Mouse (Mus musculus) spleen, adult 2 months (tissue): ENCODE data around the gene Nfatc4.

Experiments used
- CTCF ChIP-seq: fragments of 200-500 bp; IDR thresholded peaks from 2 replicates; pipeline ENCODE4 v1.5.1; 2011; ENCODE audit warnings: mild to moderate bottlenecking, inconsistent platforms; ENCODE audit not compliant: insufficient read depth, insufficient read length, insufficient replicate concordance; ENCODE audit errors: extremely low read depth
- POLR2A ChIP-seq: fragments of 200-500 bp; IDR thresholded peaks from 2 replicates; pipeline ENCODE4 v1.6.1; 2011; ENCODE audit warnings: low read depth, low read length, inconsistent platforms

GRCm38 (mm10) chr14:55788256-55789050 is 34.5 kb upstream of the Nfatc4 start, which contains the start of gene Ripk3:
- TF ChIP-seq POLR2A (0 out of 2 replicates have a peak, but pooled peaks have one; percentile 14), CTCF (no peak)
